Mouse (Mus musculus) Patski (cell line): ENCODE measurements around the gene Esd. TPM values are rescaled to one million over a fixed set of nuclear protein-coding genes. Genes with fewer than 3 reads are reported as not detected.

Experiments used
- ATAC-seq: fragments of 100-300 bp; one replicate; pipeline ENCODE4 v1.8.0; 2021
- CTCF ChIA-PET: fragments of 350-600 bp; sonication (Branson Sonifier 250); formaldehyde crosslinking; loops from one replicate; lab custom pipeline; 2022; ENCODE audit warnings: inconsistent platforms; lab: Charles Lee
- POLR2A ChIA-PET: fragments of 350-600 bp; sonication (Branson Sonifier 250); formaldehyde crosslinking; loops from one replicate; lab custom pipeline; 2022; ENCODE audit warnings: antibody characterized with exemption, inconsistent platforms; lab: Charles Lee
- DNase-seq: peaks from one replicate; pipeline ENCODE4 v3.0.0-alpha.2; 2011; ENCODE audit warnings: low read depth, low spot score
- H3K27me3 ChIP-seq: fragments of 371-371 bp; one replicate; pipeline ENCODE4 v1.5.1; 2021
- CTCF ChIP-seq: fragments of 100-300 bp; IDR thresholded peaks from one replicate; pipeline ENCODE4 v1.5.1; 2021
- in situ Hi-C: fragments of 300-500 bp; cut with MboI; formaldehyde crosslinking; loops from 3 replicates; pipeline ENCODE4 v1.11.1; 2018; ENCODE audit warnings: low pct_unique_long_range_greater_than_20kb, mixed read lengths
- polyA plus RNA-seq: library from polyadenylated mRNA; unstranded; gene quantifications from one replicate; pipeline ENCODE4 v1.2.3, GENCODE M21; 2021

The Esd gene
- polyA plus RNA-seq, 1 experiment from 2014 or later, result 242 TPM

GRCm38 (mm10) chr14:74733397-74733796, 1.3 kb downstream of the Esd start:
- no peaks in the 10 kb centered on the region for H3K27me3 ChIP-seq
- POLR2A ChIA-PET, result interaction anchor here (1.3 kb wide), 1 partner anchor 16 kb away, joined by 3 read pairs; no protein-coding TSS in a partner anchor
- ATAC-seq (no peak), DNase-seq (no peak)
- in situ Hi-C loops, result no loop called here
- TF ChIP-seq CTCF, result no peak
- CTCF ChIA-PET, result interaction anchor here (1.1 to 1.2 kb wide), 2 partner anchors 10 to 91 kb away, joined by 3 to 4 read pairs; no protein-coding TSS in a partner anchor

- TF ChIP-seq CTCF, result no peak
- ChIA-PET CTCF (interaction anchor here (0.8 kb wide), 1 partner anchor 55 kb away, joined by 4 read pairs; no protein-coding TSS in a partner anchor), POLR2A (no interaction called here)
- in situ Hi-C loops, result no loop called here
- no peak for ATAC-seq
- DNase-seq, result no peak
- no peaks in the 10 kb centered on the region for H3K27me3 ChIP-seq
These were observed 3.4 kb downstream of the Esd start for GRCm38 (mm10) chr14:74735471-74735870.

- CTCF ChIA-PET, result no interaction called here
- TF ChIP-seq CTCF, result no peak
- ATAC-seq, result no peak
- POLR2A ChIA-PET, result no interaction called here
- in situ Hi-C loops, result no loop called here
- DNase-seq, result no peak
- H3K27me3 ChIP-seq, result no peaks in the 10 kb centered on the region
These were observed 4.8 kb downstream of the Esd start for GRCm38 (mm10) chr14:74736850-74737249.

GRCm38 (mm10) chr14:74764191-74764918, 32.3 kb downstream of the Esd start:
- peak; percentile 67 for ATAC-seq
- ChIA-PET POLR2A (no interaction called here), CTCF (interaction anchor here (0.7 to 1.9 kb wide), 9 partner anchors 11 to 226 kb away, joined by 3 to 5 read pairs (median 4); no protein-coding TSS in a partner anchor)
- H3K27me3 ChIP-seq, result no peaks in the 10 kb centered on the region
- TF ChIP-seq CTCF, result peak; percentile 91
- DNase-seq, result no peak
- in situ Hi-C loops, result loop anchor here (5.0 kb wide), 2 partner anchors 188 to 228 kb away; no protein-coding TSS in a partner anchor

- no peak for ATAC-seq
- POLR2A ChIA-PET, result no interaction called here
- in situ Hi-C loops, result no loop called here
- CTCF ChIA-PET, result interaction anchor here (0.6 to 1.6 kb wide), 4 partner anchors 53 to 401 kb away, joined by 3 to 5 read pairs (median 3); no protein-coding TSS in a partner anchor
- no peak for DNase-seq
- H3K27me3 ChIP-seq, result no peaks in the 10 kb centered on the region
- TF ChIP-seq CTCF, result no peak
These were observed 35.8 kb downstream of the Esd start for GRCm38 (mm10) chr14:74767892-74768291.

- TF ChIP-seq CTCF, result no peak
- DNase-seq (no peak), ATAC-seq (no peak)
- H3K27me3 ChIP-seq, result no peaks in the 10 kb centered on the region
- POLR2A ChIA-PET, result no interaction called here
- in situ Hi-C loops, result no loop called here
- CTCF ChIA-PET, result no interaction called here
These were observed 42.0 kb downstream of the Esd start for GRCm38 (mm10) chr14:74774046-74774619.

GRCm38 (mm10) chr14:74784243-74784934, 52.3 kb downstream of the Esd start:
- no peak for TF ChIP-seq CTCF
- ChIA-PET CTCF (interaction anchor here (1.0 to 1.3 kb wide), 2 partner anchors 9 to 13 kb away, joined by 3 to 5 read pairs; no protein-coding TSS in a partner anchor), POLR2A (no interaction called here)
- ATAC-seq, result no peak
- in situ Hi-C loops, result no loop called here
- no peak for DNase-seq
- no peaks in the 10 kb centered on the region for H3K27me3 ChIP-seq

GRCm38 (mm10) chr14:74787717-74788116, 55.6 kb downstream of the Esd start:
- ATAC-seq (peak; percentile 95), DNase-seq (no peak)
- ChIA-PET POLR2A (no interaction called here), CTCF (no interaction called here)
- H3K27me3 ChIP-seq, result no peaks in the 10 kb centered on the region
- TF ChIP-seq CTCF, result no peak
- in situ Hi-C loops, result no loop called here

GRCm38 (mm10) chr14:74788766-74789165, 56.7 kb downstream of the Esd start:
- DNase-seq, result no peak
- TF ChIP-seq CTCF, result peak; percentile 51
- ChIA-PET CTCF (interaction anchor here (0.7 to 1.6 kb wide), 2 partner anchors 160 to 202 kb away, joined by 3 read pairs; no protein-coding TSS in a partner anchor), POLR2A (no interaction called here)
- H3K27me3 ChIP-seq, result no peaks in the 10 kb centered on the region
- ATAC-seq, result no peak
- in situ Hi-C loops, result no loop called here

GRCm38 (mm10) chr14:74790535-74790934, 58.4 kb downstream of the Esd start:
- in situ Hi-C loops, result no loop called here
- ATAC-seq (no peak), DNase-seq (no peak)
- POLR2A ChIA-PET, result interaction anchor here (0.7 kb wide), 1 partner anchor 166 kb away, joined by 3 read pairs; no protein-coding TSS in a partner anchor
- no peaks in the 10 kb centered on the region for H3K27me3 ChIP-seq
- CTCF ChIA-PET, result interaction anchor here (0.9 to 1.6 kb wide), 6 partner anchors 11 to 201 kb away, joined by 3 to 4 read pairs (median 3); no protein-coding TSS in a partner anchor
- no peak for TF ChIP-seq CTCF
